Mouse (Mus musculus) ovary, adult 10 weeks (tissue): ENCODE measurements around the gene Agps. TPM values are rescaled to one million over a fixed set of nuclear protein-coding genes. Genes with fewer than 3 reads are reported as not detected.

Experiments
- polyA plus RNA-seq: library from polyadenylated mRNA; stranded (reverse); fragments of 350-450 nt; fragmentation: Illumina TruSeq; extraction: RNeasy Lipid Tissue Mini Kit (QIAGEN cat#74804); gene quantifications from one replicate; pipeline ENCODE4 v1.2.3, GENCODE M21; 2014

The Agps gene
- polyA plus RNA-seq: 90.0 TPM

GRCm38 (mm10) chr2:75831881-75832633 is at the start of gene Agps:
Gene Agps, plus strand, starts transcription at chr2:75832177.

GRCm38 (mm10) chr2:75938117-75939063 is 106.4 kb downstream of the Agps start, which contains the start of gene Ttc30b:
Gene Ttc30b, minus strand, starts transcription at chr2:75938585.

GRCm38 (mm10) chr2:75977752-75978368 is 145.9 kb downstream of the Agps start, which contains the start of gene Ttc30a2:
Gene Ttc30a2, minus strand, starts transcription at chr2:75978170.

Other genes starting within 250 kb of the Agps start
- 3,087 TPM for gene Hnrnpa3, start 172.9 kb upstream of the Agps start, polyA plus RNA-seq
- gene Nfe2l2, start 127.5 kb upstream of the Agps start, polyA plus RNA-seq: 225 TPM
- 45.9 TPM for gene Ttc30b, start 106.4 kb downstream of the Agps start, polyA plus RNA-seq
- gene Ttc30a2, start 146.0 kb downstream of the Agps start, polyA plus RNA-seq: 0.34 TPM
- gene Ttc30a1, start 149.8 kb downstream of the Agps start, polyA plus RNA-seq: 12.7 TPM